ENCODE assay signal across 25 mouse cellular contexts in genomic region chr7:126234611-126235010, GRCm38 (mm10).
"Had no signal": no experiment of that assay in that cellular context is flagged by ENCODE, and none has a peak within 500 bp of the region (broad histone marks: within the 10 kb centered on the region; RNA-seq: fewer than 3 reads in every experiment).

No protein-coding gene starts in this region.

- H3K9ac ChIP-seq: heart, embryonic 12.5 days; hindbrain, embryonic 12.5 days; hindbrain, embryonic 14.5 days; intestine, embryonic 15.5 days; limb, embryonic 12.5 days; liver, embryonic 13.5 days; liver, embryonic 15.5 days; liver, postnatal 0 days had no signal

- DNase-seq: gastrocnemius, adult 2 months; gastrocnemius, postnatal 10 days; gastrocnemius, postnatal 25 days; heart, adult 18-20 months; heart, postnatal 10 days; heart, postnatal 4 days; kidney, postnatal 4 days; liver, embryonic 13.5 days; liver, postnatal 0 days had no signal

- ATAC-seq: hindbrain, embryonic 16.5 days; inflammation-experienced regulatory T-cells, adult 6 months; intestine, embryonic 15.5 days; intestine, postnatal 0 days; liver, postnatal 0 days had no signal

- H3K4me1 ChIP-seq: heart, embryonic 12.5 days; hindbrain, embryonic 12.5 days; intestine, embryonic 15.5 days; limb, embryonic 10.5 days; limb, embryonic 12.5 days had no signal

- H3K4me2 ChIP-seq: heart, embryonic 12.5 days; hindbrain, embryonic 12.5 days; hindbrain, embryonic 14.5 days; intestine, embryonic 15.5 days; limb, embryonic 12.5 days; liver, embryonic 11.5 days; liver, embryonic 13.5 days; liver, embryonic 15.5 days had no signal

- H3K9me3 ChIP-seq: heart, embryonic 10.5 days; heart, embryonic 12.5 days; hindbrain, embryonic 10.5 days; hindbrain, embryonic 12.5 days; intestine, embryonic 15.5 days; limb, embryonic 10.5 days; limb, embryonic 12.5 days; liver, embryonic 13.5 days; liver, embryonic 15.5 days had no signal

- H3K27me3 ChIP-seq: heart, embryonic 12.5 days; hindbrain, embryonic 12.5 days; intestine, embryonic 15.5 days; liver, embryonic 13.5 days; liver, embryonic 15.5 days had no signal

- H3K4me3 ChIP-seq: gastrocnemius, adult 2 months; heart, embryonic 10.5 days; heart, embryonic 12.5 days; hindbrain, embryonic 10.5 days; hindbrain, embryonic 12.5 days; intestine, embryonic 15.5 days; layer of hippocampus, adult 2 months; left cerebral cortex, adult 2 months; limb, embryonic 10.5 days; limb, embryonic 12.5 days; liver, embryonic 13.5 days; liver, embryonic 15.5 days had no signal

- H3K36me3 ChIP-seq: heart, embryonic 10.5 days; heart, embryonic 12.5 days; hindbrain, embryonic 10.5 days; hindbrain, embryonic 12.5 days; intestine, embryonic 15.5 days; limb, embryonic 10.5 days; limb, embryonic 12.5 days; liver, embryonic 13.5 days; liver, embryonic 15.5 days had no signal

- H3K27ac ChIP-seq: gastrocnemius, adult 2 months; heart, embryonic 10.5 days; hindbrain, embryonic 10.5 days; hindbrain, embryonic 12.5 days; hindbrain, embryonic 14.5 days; intestine, embryonic 15.5 days; kidney, postnatal 0 days; layer of hippocampus, adult 2 months; left cerebral cortex, adult 2 months; limb, embryonic 10.5 days; limb, embryonic 12.5 days; liver, embryonic 13.5 days; liver, embryonic 15.5 days had no signal
